Mouse (Mus musculus): ENCODE measurements around the gene Chic2.

Chic2 gene

GRCm38 (mm10) chr5:75067125-75067756 lies 22.7 kb upstream of the Chic2 start:
- DNase-seq (ENCODE audit: low spot score), result peak; percentile 51

DNA sequence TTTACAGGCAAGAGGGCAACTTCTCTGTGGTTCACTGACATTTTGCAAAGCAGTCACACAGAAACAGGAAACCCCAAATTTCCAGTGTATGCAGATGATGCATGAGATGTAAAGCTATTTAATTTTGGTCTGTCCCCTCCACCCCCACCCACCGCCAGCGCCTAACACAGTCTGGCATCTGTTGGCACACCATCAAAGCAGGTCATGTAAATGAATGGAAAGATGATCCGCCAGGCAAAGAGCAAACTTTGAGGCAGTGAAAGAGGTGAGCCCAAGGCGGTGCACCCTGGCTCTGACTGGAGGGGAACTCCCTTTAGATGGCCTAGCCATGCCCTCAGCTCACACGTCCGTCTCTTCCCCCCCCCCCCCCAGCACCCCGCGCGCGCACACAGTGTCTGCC lies 22.1 kb upstream of the Chic2 start:
- no peak for DNase-seq (ENCODE audit: low spot score)

GRCm38 (mm10) chr5:75063177-75063576 lies 18.6 kb upstream of the Chic2 start:
- no peak for DNase-seq (ENCODE audit: low spot score)

DNA sequence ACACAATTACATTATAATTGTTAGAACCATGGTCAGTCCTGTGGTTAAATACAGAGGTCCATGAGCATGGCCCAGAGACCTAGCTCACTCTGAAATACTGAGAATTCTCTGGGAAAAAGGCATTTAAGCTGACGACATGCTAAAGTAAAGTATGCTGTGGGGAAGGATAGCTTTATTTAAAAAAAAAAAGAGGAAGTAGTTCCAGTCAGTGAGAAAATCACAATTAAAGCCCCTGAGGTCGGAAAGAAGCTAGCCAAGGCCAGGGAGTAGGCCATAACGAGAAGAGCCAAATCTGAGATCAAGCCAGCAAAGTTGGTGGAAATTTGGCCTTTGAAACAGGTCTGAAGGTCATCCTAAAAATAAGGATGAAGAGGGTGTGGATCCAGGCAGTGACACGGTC lies 6.5 kb upstream of the Chic2 start:
- DNase-seq (ENCODE audit: low spot score), result no peak

DNA sequence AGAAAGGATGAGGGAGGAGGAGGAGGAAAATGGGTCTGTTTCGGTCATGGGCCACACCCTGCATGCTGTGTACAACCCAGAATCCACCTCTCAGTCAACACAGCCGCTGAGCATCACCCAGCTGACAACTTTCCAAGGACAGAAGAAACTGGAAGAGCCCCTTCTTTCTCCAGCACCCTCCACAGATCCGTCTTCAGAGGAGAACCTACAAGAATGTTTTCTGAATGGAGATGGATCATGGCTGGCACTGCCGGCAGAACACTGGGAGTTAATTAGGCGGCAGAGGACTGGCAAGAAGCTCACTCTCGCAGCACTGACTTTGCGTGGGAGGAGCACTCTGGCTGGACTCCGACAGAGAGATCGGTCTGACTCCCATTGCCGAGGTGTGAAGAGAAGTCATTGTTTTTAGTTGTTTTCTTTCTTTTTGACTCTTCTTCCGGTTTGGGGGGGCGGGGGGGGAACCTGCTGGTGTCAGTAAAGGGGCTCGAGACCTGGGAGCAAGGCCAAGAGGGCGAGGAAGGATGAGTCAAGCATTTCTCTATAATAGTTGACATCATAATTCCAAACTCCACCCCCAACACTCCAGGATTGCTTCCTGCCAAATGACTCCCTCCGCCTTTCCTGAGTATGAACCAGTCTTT lies 2.2 kb upstream of the Chic2 start:
- peak; percentile 59 for DNase-seq (ENCODE audit: low spot score)

- no peak for DNase-seq (ENCODE audit: low spot score)
Measured at GRCm38 (mm10) chr5:75045371-75045770, 797 bp upstream of the Chic2 start.

GRCm38 (mm10) chr5:75043621-75044301 lies 813 bp downstream of the Chic2 start:
- peak; percentile 17 for DNase-seq (ENCODE audit: low spot score)

DNA sequence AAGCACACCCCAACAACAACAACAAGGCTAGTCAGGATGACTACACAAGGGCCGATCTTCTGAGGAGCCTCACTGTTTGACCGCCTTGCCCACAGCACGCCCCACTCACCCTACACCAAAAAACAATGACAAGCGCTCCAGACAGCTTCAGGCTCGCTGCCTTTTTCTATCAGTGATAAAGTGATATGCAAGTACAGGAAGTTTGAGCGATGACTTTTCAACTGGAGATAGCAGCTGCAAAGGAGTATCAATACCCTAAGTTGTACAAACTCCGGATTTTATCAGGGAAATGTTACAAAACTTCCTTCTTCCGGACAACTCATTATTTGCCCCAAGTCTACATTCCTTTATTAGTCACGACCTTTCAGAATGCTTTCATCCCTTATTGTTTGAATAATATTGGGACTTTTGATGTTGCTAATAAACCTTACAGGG lies 1.5 kb downstream of the Chic2 start:
- DNase-seq (ENCODE audit: low spot score), result no peak

DNA sequence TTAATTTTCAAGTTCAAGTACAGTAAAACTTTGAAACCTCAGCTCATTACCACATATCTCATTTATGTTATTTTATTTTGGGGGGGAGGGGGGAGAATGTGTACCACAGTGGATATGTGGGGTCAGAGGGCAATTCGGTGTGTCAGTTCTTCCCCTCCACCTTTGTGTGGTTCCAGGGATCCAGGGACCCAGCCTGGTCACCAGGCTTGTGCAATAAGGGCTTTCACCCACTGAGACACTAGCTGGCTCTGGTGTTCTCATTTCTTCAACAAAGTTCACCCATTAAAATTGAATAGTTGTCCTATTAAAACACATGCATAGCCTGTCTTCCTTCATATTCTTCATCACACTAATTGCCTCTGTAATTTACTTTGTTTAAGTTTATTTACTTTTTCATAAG lies 5.3 kb downstream of the Chic2 start:
- no peak for DNase-seq (ENCODE audit: low spot score)

DNA sequence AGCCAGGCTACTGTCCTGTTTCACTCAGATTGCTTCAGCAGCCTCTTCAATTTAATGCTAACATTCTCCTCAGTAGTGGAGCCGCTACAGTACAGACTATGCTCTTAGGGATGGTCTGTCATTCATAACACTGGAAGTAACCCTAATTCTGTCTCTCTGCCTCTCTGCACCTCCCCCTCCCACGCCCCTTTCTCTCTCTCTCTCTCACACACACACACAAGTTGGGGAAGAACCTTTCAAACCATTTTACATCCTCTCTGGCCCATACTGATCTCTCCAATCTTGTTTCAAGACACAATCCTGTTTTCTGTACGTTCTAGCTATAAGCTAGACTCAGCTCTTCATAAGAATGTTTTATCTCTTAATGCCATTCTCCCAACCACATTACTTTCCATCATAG lies 9.1 kb downstream of the Chic2 start:
- DNase-seq (ENCODE audit: low spot score), result no peak

- DNase-seq (ENCODE audit: low spot score), result no peak
Measured at GRCm38 (mm10) chr5:75014768-75015167, 29.8 kb downstream of the Chic2 start.

DNA sequence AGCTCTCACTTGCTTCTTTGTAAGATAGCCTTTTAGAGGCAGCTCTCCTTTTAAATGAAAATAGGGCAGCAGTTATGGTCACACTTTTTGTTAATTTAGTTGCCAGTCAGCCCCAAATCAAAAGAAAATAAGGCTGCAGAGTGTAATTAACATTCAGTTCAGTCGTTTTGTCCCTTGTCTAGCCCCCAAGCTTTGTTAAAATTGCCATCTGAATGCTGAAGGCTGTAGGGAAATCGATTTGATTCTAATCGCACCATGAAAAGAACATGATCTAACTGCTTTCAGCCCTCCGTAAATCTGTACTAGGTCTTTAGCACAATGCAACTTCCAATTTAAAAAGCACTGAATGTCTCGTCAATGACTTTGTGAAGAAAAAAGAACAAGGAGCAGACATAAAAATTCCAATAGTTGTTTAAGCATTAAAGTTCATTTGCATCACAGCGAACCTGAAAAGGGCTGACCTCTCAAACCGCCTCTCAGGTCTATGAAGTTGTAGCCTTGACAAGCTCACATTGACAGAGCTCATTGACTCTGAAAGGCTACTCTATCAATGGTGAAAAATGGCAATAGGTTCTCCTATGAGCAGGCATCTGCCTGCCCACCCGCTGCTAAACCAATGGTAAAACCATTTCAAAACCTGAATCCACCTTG lies 31.7 kb downstream of the Chic2 start:
- DNase-seq (ENCODE audit: low spot score), result no peak

- no peak for DNase-seq (ENCODE audit: low spot score)
Measured at GRCm38 (mm10) chr5:75011985-75012738, 32.4 kb downstream of the Chic2 start.

DNA sequence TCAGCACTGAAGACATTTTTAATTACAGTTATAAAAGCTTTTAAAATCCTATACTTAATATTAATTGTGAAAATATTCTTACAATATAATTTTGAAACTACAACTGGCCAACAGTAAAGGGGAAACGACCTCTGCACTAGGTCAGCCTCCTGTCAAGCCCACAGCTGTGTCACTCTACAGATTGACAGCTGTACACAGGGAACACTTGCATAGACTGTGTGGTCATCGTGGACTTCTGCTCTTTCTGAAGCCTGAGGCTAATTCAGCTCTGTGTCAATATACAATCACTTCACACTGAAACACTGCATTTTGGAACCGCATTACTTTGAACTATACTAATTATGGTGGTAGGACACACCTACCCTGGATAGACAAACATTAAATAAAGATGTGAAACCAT lies 39.8 kb downstream of the Chic2 start:
- no peak for DNase-seq (ENCODE audit: low spot score)

- DNase-seq (ENCODE audit: low spot score), result no peak
Measured at GRCm38 (mm10) chr5:75002109-75002508, 42.5 kb downstream of the Chic2 start.

- DNase-seq (ENCODE audit: low spot score), result no peak
Measured at GRCm38 (mm10) chr5:74998716-74999512, 45.7 kb downstream of the Chic2 start.

DNA sequence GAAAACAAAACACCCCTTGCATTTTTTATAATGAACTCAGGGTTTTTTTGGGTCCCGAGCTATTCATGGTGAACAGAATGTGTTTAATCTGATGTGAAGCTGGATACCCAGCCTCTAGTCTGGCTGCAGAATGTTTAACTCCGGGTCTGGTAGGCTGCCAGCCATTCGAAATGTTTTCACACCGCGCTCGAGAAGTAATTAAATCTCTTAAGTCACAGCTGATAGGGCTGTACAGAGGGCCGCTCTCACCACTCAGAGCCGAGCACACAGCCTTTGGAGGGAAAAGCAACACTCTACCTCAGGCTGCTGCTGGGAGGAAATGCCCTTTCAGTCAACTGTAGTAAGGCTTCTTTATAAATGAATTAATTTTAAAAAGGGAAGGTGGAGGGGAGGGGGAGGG lies 49.6 kb downstream of the Chic2 start:
- DNase-seq (ENCODE audit: low spot score), result no peak

- DNase-seq (ENCODE audit: low spot score), result no peak
Measured at GRCm38 (mm10) chr5:74984101-74984500, 60.5 kb downstream of the Chic2 start.

DNA sequence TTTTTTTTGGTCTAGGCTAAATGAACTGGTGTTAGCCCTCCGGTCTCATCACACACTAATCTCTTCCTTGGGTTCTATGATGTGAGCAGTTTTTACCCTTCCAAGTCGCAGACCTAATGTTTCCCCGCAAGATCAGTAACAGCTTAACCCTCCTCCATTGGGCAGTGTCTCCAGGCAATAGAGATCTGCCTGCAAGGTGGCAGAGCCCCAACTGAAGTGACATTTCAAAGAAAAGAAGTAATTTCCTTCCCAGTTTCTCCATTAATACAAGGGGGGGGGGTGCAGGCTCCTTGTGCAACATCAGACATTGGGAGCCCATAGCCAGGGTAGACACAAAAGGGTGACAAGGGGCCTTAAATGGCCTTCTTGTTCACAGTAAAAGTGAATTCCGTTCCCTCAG lies 64.0 kb downstream of the Chic2 start:
- DNase-seq (ENCODE audit: low spot score), result no peak

- no peak for DNase-seq (ENCODE audit: low spot score)
Measured at GRCm38 (mm10) chr5:74980154-74980553, 64.4 kb downstream of the Chic2 start.

- DNase-seq (ENCODE audit: low spot score), result no peak
Measured at GRCm38 (mm10) chr5:74979586-74979985, 65.0 kb downstream of the Chic2 start.
